Mouse (Mus musculus): ENCODE data around the gene Strn3.

The Strn3 gene

DNA sequence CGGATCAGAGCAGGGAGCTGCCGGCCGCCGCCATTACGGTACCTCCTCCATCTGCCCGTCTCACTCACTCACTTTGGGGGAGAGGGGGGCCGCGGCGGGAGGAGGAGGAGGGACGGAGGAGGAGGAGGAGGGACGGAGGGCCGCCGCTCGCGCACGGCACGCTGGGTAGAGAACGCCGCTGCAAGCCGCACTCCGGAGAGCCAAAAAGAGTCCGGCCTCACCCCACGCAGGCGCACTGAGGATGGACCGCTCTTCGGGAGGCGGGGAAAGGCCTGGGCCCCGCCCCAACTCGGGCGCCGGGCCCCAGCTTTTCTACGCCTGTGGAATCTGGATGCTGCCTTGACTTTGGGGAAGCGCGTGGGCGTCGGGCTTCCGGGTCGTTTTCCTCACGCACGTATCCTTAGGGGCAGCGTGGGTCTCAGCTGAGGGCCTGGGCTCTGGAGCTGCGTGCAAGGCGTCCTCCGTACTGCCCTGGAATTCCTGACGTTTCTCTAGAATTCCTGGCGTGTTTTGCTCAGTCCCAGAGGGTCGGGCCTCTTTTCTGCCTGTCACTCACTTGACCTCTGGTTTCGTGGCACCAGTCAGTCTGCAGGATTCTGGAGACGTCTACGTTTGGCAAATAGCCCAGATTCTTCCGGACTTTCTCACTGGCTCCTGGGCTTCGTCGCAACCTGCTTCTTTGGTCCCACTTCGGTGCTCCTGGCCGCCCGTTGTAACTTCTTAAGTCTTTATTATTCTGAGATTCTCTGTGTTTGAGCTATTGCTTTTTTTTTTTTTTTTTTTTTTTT, at the start of gene Strn3:
Gene Strn3, minus strand, starts transcription at position 53 of the 788 bp plus-strand sequence.
- DNase-seq (ENCODE audit: low spot score in 2 of 2), result peak; percentile 96

DNA sequence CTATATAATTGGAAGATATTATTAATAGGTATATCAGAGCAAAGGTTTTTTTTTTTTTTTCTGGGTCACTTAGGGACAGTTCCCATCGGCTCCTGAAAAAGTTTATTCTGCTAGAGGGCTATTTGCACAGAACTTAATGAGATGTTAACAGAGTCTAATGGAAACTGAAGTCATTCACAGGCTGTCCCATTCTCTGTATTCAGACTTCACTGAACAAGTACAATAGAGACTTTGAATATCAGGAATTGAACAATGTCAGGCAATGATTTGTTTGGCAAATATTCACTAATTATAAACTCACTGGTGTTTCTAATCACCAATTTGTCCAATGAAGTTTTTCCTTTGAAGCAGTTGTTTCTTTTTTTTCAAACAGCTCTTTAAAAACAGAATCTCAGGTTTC, 45.1 kb upstream of the Strn3 start:
- DNase-seq (ENCODE audit: low spot score in 2 of 2), result no peak

DNA sequence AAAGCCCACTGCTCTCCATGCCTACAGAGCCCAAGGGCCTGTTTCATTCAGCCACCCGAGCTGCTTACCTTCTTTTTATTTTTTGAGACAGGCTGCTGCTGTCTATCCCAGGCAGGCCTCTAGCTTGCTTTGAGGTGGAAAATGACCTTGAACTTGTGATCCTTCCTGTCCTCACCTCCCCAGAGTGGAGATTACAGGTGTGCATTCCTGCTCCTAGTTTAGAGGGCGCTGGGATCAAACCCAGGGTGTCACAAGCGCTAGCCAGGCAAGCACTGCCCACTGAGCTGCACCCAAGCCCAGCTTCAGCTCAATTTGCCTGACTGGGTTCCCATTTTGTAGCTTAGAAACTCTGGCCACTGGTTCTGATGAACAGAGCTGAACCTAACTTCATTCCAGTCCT, 44.7 kb upstream of the Strn3 start:
- no peak for DNase-seq (ENCODE audit: low spot score in 2 of 2)

- DNase-seq (ENCODE audit: low spot score in 2 of 2), result no peak
Measured at GRCm38 (mm10) chr12:51735840-51736271, 44.2 kb upstream of the Strn3 start.

- DNase-seq (ENCODE audit: low spot score in 2 of 2), result no peak
Measured at GRCm38 (mm10) chr12:51734605-51735211, 43.0 kb upstream of the Strn3 start.

DNA sequence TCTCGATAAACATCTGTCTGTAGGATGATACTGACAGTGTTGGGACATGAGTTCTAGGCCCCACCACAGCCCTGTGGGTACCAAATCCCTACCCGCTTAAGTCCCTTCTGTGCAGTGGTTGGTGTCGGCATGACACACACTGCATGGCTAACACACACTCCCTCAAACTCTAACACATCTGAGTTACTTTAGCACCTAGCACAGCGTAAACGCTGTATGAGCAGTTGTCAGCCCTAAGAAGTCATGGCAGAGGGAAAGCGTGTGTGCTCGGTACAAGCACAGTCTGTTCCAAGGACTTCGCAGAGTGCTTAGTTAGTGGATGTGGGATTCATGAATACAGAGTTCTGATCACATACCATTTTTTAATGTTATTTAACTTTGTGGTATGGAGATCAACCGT, 38.1 kb upstream of the Strn3 start:
- DNase-seq (ENCODE audit: low spot score in 2 of 2), result no peak

DNA sequence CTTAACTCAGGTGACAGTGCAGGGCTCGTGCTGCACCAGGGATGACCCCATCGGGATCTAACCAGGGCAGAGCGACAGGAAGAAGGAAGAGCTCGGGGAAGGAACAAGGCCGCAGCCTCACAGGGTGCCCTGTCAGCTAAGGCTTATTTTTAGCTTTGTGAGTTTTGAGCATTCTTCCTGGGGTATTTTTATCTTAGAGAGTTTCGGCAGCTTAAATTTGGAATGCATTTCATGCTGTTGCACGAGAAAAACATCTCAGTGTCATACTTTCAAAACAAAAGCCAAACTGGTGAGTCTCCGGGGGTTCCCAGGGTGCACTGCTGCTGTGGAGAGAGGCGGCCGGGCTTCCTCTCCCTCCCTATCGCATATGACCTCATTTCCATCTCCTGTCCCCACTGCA, 37.4 kb upstream of the Strn3 start:
- DNase-seq (ENCODE audit: low spot score in 2 of 2), result no peak

DNA sequence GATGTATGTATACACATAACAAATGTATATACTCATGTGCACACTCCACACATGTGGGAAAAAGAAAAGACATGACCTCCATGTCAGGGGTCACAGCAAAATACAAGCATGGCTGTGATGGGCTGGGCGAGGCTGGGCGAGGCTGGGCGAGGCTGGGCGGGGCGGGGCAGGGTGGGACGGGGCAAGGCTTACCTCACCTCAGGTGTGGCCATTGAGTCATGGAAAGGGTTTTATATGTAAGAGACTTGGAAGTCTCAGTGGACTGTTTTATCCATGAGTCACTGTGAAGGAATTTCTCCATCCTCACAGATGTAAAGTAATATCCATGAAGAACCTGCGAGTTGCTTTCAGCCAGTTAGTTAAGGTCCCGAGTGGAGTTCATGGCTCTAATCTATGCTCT, 30.1 kb upstream of the Strn3 start:
- DNase-seq (ENCODE audit: low spot score in 2 of 2), result no peak

GRCm38 (mm10) chr12:51718617-51719016, 26.9 kb upstream of the Strn3 start:
- DNase-seq (ENCODE audit: low spot score in 2 of 2), result no peak

GRCm38 (mm10) chr12:51712685-51713084, 21.0 kb upstream of the Strn3 start:
- DNase-seq (ENCODE audit: low spot score in 2 of 2), result no peak

GRCm38 (mm10) chr12:51710154-51710553, 18.5 kb upstream of the Strn3 start:
- no peak for DNase-seq (ENCODE audit: low spot score in 2 of 2)

DNA sequence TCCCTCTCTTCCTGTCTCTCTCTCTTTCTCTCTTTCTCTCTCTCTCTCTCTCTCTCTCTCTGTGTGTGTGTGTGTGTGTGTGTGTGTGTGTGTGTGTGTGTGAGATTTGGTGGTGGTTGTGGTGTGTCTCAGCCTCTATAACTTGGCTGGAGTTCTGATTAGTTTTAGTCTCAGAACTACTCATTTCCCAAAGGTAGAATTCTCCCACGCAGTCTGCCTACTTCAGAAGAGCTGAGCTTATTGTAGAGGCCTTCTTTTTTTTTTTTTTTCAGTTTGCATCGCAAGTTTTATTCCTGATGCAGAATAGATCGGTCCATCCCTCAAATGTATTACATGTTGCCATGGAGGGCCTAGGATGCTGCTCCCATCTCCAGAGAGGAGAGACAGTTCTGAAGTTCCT, 18.0 kb upstream of the Strn3 start:
- peak in 1 of 2 experiments; percentile 31 for DNase-seq (ENCODE audit: low spot score in 2 of 2)

DNA sequence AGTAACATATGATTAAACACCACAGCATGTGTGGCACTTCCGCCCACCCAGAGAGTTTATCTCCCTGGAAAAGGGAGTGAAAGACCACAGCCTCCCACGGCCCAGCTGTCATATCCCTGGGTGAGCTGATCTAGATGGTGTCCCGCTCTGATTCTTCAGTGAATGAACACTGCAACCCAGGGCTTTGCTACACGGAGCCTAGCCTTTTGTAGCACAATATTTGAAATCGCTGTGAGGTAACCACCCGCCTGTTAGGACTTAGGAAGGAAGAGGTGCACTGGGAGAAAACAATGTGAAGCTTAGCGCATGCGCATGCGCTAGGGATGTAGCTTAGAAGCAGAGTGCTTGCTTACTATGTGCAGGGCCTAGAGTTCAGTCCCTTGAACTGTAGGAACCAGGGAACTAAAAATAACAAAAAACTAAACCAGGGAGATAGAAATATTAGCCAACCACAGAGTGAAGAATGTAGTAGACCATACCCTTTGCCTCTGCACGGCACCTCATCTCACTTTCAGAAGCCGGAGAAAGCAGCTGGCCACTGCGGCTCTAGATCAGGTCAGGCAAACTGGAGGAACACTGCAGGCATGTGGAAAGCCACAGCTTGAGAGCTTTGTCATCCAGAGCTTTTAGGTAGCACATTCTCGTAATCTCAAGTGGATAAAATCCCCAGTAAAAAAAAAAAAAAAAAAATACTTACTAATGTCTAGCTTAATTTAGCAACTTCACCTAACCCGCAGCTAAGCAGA, 17.4 kb upstream of the Strn3 start:
- DNase-seq (ENCODE audit: low spot score in 2 of 2), result peak; percentile 91 to 92

GRCm38 (mm10) chr12:51706673-51707235, 15.1 kb upstream of the Strn3 start:
- DNase-seq (ENCODE audit: low spot score in 2 of 2), result no peak

DNA sequence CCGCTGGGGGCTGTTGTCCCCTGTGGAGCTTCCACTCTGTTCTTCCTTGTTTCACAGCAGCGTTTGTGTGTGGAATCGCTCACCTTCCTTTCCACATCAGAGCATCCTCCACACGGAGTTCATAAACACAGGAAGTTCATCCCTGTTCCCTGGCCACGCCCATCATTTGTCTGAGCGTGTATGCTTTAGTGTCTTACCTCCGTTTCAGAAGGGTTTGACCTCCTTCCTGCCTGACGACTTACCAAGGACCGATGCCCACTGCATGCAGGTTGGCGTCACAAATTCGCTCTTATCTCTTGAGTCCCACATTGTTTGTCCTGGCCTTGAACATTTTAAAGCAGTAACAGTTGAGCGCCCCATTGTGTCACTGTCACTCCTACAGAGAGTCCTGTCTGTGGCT, 14.1 kb upstream of the Strn3 start:
- DNase-seq (ENCODE audit: low spot score in 2 of 2), result no peak

GRCm38 (mm10) chr12:51704572-51704971, 12.9 kb upstream of the Strn3 start:
- no peak for DNase-seq (ENCODE audit: low spot score in 2 of 2)

DNA sequence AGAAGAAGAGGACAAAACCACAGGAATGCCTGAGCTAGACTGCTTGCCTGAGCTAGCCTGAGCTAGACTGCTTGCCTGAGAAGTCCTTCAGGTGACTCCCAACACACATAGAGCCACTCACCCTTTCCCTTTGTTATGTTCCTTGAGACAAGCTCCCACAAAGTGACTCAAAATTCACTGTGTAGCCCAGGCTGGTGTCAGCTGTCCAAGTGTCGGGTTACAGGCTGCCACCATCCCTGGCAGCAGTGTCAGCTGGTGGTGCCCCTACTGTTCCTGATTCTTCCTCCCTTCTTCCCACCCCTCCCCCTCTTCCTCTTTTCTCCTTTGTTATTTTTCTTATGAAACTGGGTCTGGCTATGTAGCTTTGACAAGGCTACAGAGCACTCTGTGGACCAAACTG, 12.2 kb upstream of the Strn3 start:
- no peak for DNase-seq (ENCODE audit: low spot score in 2 of 2)

DNA sequence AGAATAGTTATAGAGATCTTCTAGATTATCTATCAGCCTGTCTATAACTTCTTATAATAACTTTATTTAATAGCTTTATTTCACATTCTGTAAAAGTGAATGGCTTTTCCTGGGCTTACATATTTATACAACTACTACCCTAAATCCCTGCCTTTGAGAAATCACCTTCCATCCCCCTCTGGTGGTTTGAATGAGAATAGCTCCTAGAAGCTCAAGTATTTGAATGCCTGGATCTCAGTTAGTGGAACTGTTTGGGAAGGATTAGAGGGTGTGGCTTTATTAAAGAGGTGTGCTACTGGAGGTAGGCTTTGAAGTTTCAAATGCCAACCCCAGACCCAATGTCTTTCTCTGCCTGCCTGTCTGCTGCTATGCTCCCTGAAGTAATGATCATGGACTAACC, 10.0 kb upstream of the Strn3 start:
- no peak for DNase-seq (ENCODE audit: low spot score in 2 of 2)

DNA sequence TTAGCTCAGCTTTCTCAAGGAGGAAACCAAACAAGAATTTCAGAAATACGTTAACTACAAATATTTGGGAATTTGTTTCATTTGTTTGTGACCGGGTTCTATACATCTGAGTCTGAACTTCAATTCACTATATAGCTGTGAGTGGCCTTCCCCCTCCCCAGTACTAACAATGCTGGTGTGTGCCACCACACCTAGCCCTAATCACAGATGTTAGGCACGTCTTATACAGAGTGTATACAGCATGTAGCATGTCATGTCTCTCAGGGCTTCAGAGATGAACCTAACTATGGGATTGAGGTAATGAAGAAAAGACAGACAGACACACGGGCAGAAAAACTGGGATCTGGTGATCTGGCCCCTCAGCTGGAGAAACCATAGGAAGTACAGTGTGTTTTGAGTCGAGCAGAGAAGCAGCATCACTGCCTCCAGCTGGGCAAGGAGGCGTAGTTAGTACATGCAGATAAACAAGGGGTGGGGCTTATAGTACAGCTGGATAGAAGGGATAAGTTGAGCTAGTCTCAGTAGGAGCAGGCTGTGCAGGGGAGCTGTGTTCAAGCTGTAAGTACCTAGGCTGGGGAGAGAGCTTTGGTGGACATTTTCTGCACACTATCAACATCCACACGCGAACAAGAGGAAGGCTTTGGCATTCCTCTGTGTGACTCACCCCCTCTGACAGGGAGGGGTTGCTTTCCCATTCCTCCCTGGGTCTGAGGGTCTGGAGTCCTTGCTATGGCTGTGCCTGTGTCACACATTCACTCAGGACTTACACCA, 8.1 kb upstream of the Strn3 start:
- DNase-seq (ENCODE audit: low spot score in 2 of 2), result no peak

DNA sequence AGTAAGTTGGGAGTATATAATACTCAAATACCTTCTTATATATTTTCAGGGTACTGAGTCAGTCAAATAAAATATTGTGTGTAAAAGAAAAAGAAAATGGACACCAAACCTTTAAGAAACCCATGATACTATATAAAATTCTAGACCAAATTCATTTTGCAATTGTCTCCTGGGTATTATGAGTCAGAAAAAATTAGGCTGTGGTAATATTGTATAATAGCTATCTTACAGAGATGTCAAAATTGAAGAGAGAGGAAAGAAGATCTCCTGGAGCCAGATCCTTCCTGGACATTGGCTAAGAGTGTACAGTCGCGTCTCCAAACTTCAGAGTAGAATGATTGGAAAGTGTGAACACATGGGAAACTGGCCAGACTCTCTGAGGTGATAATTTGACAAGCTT, 4.5 kb upstream of the Strn3 start:
- no peak for DNase-seq (ENCODE audit: low spot score in 2 of 2)

- DNase-seq (ENCODE audit: low spot score in 2 of 2), result no peak
Measured at GRCm38 (mm10) chr12:51694966-51695365, 3.3 kb upstream of the Strn3 start.

- no peak for DNase-seq (ENCODE audit: low spot score in 2 of 2)
Measured at GRCm38 (mm10) chr12:51694096-51694495, 2.4 kb upstream of the Strn3 start.

All from right cerebral cortex, adult 2 months (tissue).